Mouse (Mus musculus): ENCODE measurements at regions not wholly inside any gene's neighbourhood (a gene's known extent, or its start where the extent isn't known, plus 50 kb on each side); places are given as distances from the start of the nearest gene placed in this dataset.

- no peak for DNase-seq (ENCODE audit: low spot score)
Measured at GRCm38 (mm10) chr12:54385401-54385800, 181.7 kb upstream of the Egln3 start.

- DNase-seq (ENCODE audit: low spot score): no peak
Measured at GRCm38 (mm10) chr12:54384116-54384515, 180.5 kb upstream of the Egln3 start.

- no peak for DNase-seq (ENCODE audit: low spot score)
Measured at GRCm38 (mm10) chr12:54382965-54383364, 179.3 kb upstream of the Egln3 start.

GRCm38 (mm10) chr12:54382061-54382460 is 178.4 kb upstream of the Egln3 start:
- DNase-seq (ENCODE audit: low spot score): no peak

GRCm38 (mm10) chr12:54380322-54380721 is 176.7 kb upstream of the Egln3 start:
- no peak for DNase-seq (ENCODE audit: low spot score)

- no peak for DNase-seq (ENCODE audit: low spot score)
Measured at GRCm38 (mm10) chr12:54378576-54378975, 174.9 kb upstream of the Egln3 start.

GRCm38 (mm10) chr12:54374060-54374459 is 170.4 kb upstream of the Egln3 start:
- DNase-seq (ENCODE audit: low spot score): no peak

- DNase-seq (ENCODE audit: low spot score): no peak
Measured at GRCm38 (mm10) chr12:54369217-54369616, 165.6 kb upstream of the Egln3 start.

GRCm38 (mm10) chr12:54364381-54365095 is 160.9 kb upstream of the Egln3 start:
- no peak for DNase-seq (ENCODE audit: low spot score)

GRCm38 (mm10) chr12:54361762-54362161 is 158.1 kb upstream of the Egln3 start:
- DNase-seq (ENCODE audit: low spot score): no peak

- no peak for DNase-seq (ENCODE audit: low spot score)
Measured at GRCm38 (mm10) chr12:54354187-54354586, 150.5 kb upstream of the Egln3 start.

GRCm38 (mm10) chr12:54353694-54354093 is 150.0 kb upstream of the Egln3 start:
- DNase-seq (ENCODE audit: low spot score): no peak

- DNase-seq (ENCODE audit: low spot score): no peak
Measured at GRCm38 (mm10) chr12:54352963-54353606, 149.4 kb upstream of the Egln3 start.

GRCm38 (mm10) chr12:54350293-54350692 is 146.6 kb upstream of the Egln3 start:
- no peak for DNase-seq (ENCODE audit: low spot score)

- DNase-seq (ENCODE audit: low spot score): no peak
Measured at GRCm38 (mm10) chr12:54349403-54349802, 145.7 kb upstream of the Egln3 start.

GRCm38 (mm10) chr12:54343493-54343892 is 139.8 kb upstream of the Egln3 start:
- DNase-seq (ENCODE audit: low spot score): no peak

GRCm38 (mm10) chr12:54335509-54335908 is 131.8 kb upstream of the Egln3 start:
- no peak for DNase-seq (ENCODE audit: low spot score)

GRCm38 (mm10) chr12:54334491-54335132 is 131.0 kb upstream of the Egln3 start:
- no peak for DNase-seq (ENCODE audit: low spot score)

GRCm38 (mm10) chr12:54333632-54334321 is 130.1 kb upstream of the Egln3 start:
- DNase-seq (ENCODE audit: low spot score): no peak

- no peak for DNase-seq (ENCODE audit: low spot score)
Measured at GRCm38 (mm10) chr12:54327483-54327882, 123.8 kb upstream of the Egln3 start.

- DNase-seq (ENCODE audit: low spot score): no peak
Measured at GRCm38 (mm10) chr12:54326571-54326970, 122.9 kb upstream of the Egln3 start.

- DNase-seq (ENCODE audit: low spot score): no peak
Measured at GRCm38 (mm10) chr12:54320533-54320932, 116.9 kb upstream of the Egln3 start.

All from urinary bladder, adult 2 months (tissue).